Mouse (Mus musculus) MEL (cell line): ENCODE results near the gene Mark2.
A peak's percentile ranks its signal among the peaks of the same experiment; 100 is the strongest.

Experiments used
- CHD2 ChIP-seq: IDR thresholded peaks from 2 replicates; pipeline ENCODE4 v1.6.1; 2011; ENCODE audit warnings: low read length, improper control_type of control experiment
- EP300 ChIP-seq, 2 experiments: IDR thresholded peaks; 2 replicates each; pipeline ENCODE4 v1.6.1; 2011; ENCODE audit warnings: improper control_type of control experiment in 2 of 2, low read length in 2 of 2, low read depth in 1 of 2, mild to moderate bottlenecking in 1 of 2
- GABPA ChIP-seq: IDR thresholded peaks from 2 replicates; pipeline ENCODE4 v1.6.1; 2012; ENCODE audit warnings: low read depth, mild to moderate bottlenecking, inconsistent platforms, low read length, improper control_type of control experiment, moderate library complexity
- JUND ChIP-seq: IDR thresholded peaks from 2 replicates; pipeline ENCODE4 v1.6.1; 2011; ENCODE audit warnings: low read depth, mild to moderate bottlenecking, improper control_type of control experiment, low read length
- MAZ ChIP-seq: IDR thresholded peaks from 2 replicates; pipeline ENCODE4 v1.6.1; 2012; ENCODE audit warnings: low read depth, mild to moderate bottlenecking, inconsistent platforms, low read length, improper control_type of control experiment
- MYB ChIP-seq: IDR thresholded peaks from 2 replicates; pipeline ENCODE4 v1.6.1; 2011; ENCODE audit warnings: mild to moderate bottlenecking, low read depth, low read length, improper control_type of control experiment
- RAD21 ChIP-seq: IDR thresholded peaks from 2 replicates; pipeline ENCODE4 v1.6.1; 2011; ENCODE audit warnings: mild to moderate bottlenecking, low read depth, low read length, improper control_type of control experiment

DNA sequence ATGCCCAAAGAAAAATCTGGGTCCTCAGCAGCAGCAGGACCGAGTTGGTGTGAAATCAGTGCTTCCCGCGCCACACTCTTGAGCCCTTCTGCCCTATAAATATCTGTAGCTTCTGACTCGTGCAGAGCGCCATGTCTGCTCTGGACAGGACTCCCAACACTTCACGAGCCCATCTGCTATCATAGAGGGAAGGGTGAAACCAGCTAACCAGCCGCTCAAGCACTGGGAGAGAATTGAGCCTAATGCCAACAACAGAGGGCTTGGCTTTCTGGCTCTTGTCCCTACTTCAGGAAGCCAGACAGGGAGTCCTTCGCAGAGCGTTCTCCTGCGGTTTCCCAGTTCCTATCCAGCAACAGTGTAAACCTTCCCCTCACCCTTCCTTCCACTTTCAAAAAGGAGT lies 30.4 kb downstream of the Mark2 start:
- TF ChIP-seq GABPA = no peak
- no peak for TF ChIP-seq JUND
- no peak for TF ChIP-seq CHD2
- no peak for TF ChIP-seq EP300 (IDR thresholded peaks at IDR 0.05; ENCODE audit: low read depth in 1 of 2, low read length in 2 of 2)
- no peak for TF ChIP-seq RAD21
- no peak for TF ChIP-seq MYB
- TF ChIP-seq MAZ = 0 out of 2 replicates have a peak, but pooled peaks have one; percentile 8
